Mouse (Mus musculus) heart, adult 11 months (tissue): ENCODE results near the gene Sgtb.

Experiments
- DNase-seq: peaks from one replicate; pipeline ENCODE4 v3.0.0; 2022

The Sgtb gene

GRCm38 (mm10) chr13:104109816-104110521 lies 428 bp downstream of the Sgtb start:
- no peak for DNase-seq

- no peak for DNase-seq
These were observed 985 bp downstream of the Sgtb start for GRCm38 (mm10) chr13:104110526-104110925.

DNA sequence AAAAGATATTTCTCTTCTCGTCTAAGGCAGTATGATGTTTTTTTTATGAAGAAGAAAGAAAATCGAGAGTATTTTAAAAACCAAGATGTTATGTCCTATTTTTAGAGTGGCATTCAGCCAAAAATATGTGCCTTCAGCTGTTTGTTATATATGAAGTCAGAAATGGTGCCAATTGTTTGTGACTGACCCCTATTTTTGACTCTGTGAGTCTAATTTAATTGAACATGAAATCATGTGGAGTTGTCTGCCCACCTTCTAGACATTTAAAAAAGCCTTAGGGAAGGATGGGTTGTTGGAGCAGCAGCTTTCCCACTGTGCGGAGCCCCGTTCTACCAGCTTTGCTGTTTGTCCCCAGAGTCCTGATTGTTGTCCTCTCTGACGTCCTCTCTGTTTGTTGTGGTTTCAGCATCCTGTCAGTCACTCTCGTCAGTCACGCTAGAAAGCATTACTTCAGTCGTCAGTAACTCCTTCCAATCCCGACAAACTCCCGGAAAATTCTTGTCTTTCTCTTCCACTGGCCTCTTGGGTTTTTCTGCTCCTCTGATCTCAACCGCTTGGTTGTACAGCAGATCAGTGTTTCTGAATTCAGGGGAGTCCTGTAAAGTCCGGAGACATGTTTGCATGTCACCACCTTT lies 2.8 kb downstream of the Sgtb start:
- peak; percentile 63 for DNase-seq

DNA sequence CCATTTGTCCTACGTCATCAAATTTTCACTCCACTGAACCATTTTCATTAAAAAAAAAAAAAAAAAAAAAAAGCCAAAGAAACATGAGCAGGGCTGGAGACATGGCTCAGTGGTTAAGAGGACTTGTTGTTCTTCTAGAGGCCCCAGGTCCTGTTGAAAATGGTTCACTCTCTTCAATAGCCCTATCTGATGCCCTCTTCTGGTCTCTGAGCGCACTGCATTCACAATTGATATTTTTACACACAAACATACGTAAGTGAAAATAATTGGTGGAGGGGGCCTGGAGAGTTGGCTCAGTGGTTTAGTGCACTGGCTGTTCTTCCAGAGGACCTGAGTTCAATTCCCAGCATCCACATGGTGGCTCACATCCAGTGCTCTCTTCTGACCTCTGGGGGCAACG lies 4.2 kb downstream of the Sgtb start:
- no peak for DNase-seq

- no peak for DNase-seq
These were observed 5.3 kb downstream of the Sgtb start for GRCm38 (mm10) chr13:104114827-104115226.

DNA sequence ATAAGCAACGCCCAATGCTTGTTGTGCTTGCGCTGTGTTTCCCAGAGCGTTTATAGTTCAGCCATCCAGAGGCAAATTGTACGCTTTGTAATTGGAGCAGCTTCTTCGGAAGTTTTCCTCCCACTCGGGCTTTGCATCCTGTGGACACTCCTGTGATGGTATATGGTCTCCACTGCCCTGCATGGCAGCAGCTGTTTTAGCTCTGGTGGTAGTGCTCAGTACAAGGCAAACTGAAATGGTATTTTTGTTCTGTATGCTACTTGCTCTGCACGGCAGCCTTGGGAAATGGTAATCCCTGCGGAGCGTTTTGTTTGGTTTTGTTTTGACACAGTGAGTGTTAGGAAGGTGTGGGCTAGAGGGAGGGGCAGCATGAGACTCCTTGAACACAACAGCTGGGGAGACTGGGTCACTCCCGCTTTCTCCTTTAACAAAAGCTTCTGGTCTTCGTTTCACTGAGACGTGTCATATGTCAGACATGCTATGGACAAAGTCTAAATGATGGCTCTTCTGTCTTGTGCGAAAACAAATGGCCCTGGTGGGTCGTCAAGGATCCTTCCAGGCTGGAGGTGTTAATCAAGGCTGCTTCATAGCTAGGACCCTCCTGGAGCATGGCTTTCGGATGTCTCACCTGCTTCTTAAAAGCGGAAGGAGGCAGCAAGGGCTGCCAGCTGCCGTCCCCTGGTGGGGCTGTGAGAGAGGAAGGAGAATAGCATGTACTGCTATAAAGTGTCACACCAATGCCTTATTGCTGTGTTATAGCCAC lies 12.7 kb downstream of the Sgtb start:
- DNase-seq, result peak; percentile 85

- DNase-seq, result no peak
These were observed 14.3 kb downstream of the Sgtb start for GRCm38 (mm10) chr13:104123662-104124381.

DNA sequence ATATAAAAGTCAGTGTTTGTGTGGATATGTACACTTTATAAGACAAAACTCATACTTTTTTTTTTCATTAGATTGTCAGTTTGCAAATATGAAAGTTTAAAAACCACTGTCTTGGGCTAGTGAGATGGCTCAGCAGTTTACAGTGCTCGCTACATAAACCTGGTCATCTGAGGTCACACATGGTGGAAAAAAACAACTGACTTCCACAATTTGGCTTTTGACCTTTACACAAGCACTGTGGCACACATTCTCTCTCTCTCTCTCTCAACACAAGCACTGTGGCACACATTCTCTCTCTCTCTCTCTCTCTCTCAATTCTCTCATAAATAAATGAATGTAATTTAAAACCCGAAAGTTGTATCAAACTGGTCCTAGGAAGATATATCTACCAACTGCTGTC lies 23.0 kb downstream of the Sgtb start:
- DNase-seq, result no peak

GRCm38 (mm10) chr13:104134510-104135085 lies 25.1 kb downstream of the Sgtb start:
- no peak for DNase-seq

- DNase-seq, result peak; percentile 95
These were observed 30.0 kb downstream of the Sgtb start for GRCm38 (mm10) chr13:104139369-104140209.

GRCm38 (mm10) chr13:104144871-104145270 lies 35.3 kb downstream of the Sgtb start:
- no peak for DNase-seq

DNA sequence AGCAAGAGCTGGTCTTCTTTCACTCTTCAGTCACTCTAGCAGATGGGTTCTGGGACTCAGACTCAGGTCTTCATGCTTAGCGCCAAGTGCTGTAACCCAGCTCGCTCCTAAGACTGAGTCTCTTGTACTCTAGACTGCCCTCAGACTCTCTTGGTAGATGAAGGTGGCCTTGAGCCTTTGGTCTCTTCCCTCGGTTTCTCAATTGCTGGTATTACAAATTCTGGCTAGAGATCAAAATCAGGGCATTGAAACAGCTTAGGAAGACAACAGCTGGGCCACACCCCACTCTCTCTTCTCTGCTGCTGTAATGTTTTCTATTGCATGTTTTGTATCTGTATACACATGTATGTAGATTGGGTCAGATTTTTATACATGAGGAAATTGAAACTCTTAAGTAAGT lies 36.1 kb downstream of the Sgtb start:
- DNase-seq, result no peak

- DNase-seq, result no peak
These were observed 44.6 kb downstream of the Sgtb start for GRCm38 (mm10) chr13:104154180-104154579.

GRCm38 (mm10) chr13:104155106-104155505 lies 45.6 kb downstream of the Sgtb start:
- DNase-seq, result no peak

- no peak for DNase-seq
These were observed 46.1 kb downstream of the Sgtb start for GRCm38 (mm10) chr13:104155686-104156085.

- no peak for DNase-seq
These were observed 62.2 kb downstream of the Sgtb start for GRCm38 (mm10) chr13:104171711-104172110.

DNA sequence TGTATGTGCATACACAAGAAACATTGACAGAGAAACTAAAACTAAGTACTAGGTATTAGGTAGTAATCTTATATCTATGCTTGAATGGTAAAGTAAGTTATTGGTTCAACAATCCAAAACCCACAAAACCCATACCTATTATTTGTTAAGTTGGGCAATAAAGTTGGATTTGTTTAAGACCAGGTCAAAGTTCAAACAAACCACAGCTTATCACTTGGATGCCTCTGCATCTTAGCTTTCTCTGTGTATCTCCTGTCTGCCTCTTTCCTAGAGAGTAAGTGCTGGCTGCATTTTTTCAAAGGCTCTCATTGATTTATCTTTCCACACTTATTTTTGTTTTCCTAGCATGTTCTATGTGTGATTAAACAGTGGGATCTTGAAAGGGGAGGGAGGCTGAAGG lies 63.0 kb downstream of the Sgtb start:
- DNase-seq, result no peak

DNA sequence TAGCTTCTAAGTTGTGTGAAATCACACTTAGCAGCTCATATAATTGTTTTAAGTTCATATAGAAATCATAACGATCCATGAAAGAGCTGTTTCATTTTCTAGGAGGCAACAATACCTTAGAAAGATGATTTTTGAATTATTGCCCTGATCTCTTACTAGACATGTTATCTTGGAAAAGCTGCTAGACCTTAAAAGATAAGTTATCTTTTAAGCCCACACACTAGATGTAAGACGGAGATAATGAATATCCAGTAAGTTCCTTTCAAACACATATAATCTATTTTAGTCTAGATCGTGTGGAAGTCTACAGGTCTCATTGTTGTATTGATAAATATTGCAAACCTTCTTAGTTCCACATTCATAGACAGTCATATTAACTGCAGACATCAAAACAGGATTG lies 67.3 kb downstream of the Sgtb start:
- no peak for DNase-seq

- DNase-seq, result no peak
These were observed 68.5 kb downstream of the Sgtb start, which contains the start of gene Trappc13 for GRCm38 (mm10) chr13:104177796-104178649. Gene Trappc13, minus strand, starts transcription at chr13:104178469.

- peak; percentile 100 for DNase-seq
These were observed 69.1 kb downstream of the Sgtb start, which contains the start of gene Trim23 for GRCm38 (mm10) chr13:104178650-104179121. Gene Trim23, plus strand, starts transcription at chr13:104178797.
